Mouse (Mus musculus): Measurements from ENCODE around the gene Rwdd2b. TPM values are rescaled to one million over a fixed set of nuclear protein-coding genes. Genes with fewer than 3 reads are reported as not detected.

The Rwdd2b gene
- total RNA-seq, 2 experiments from 2014 or later, result 5.7 to 6.2 TPM

- no peak for DNase-seq
These were observed 19.7 kb downstream of the Rwdd2b start for GRCm38 (mm10) chr16:87420662-87421061.

- peak in 1 of 2 experiments; percentile 7 for DNase-seq
These were observed 35.4 kb downstream of the Rwdd2b start for GRCm38 (mm10) chr16:87405001-87405400.

DNA sequence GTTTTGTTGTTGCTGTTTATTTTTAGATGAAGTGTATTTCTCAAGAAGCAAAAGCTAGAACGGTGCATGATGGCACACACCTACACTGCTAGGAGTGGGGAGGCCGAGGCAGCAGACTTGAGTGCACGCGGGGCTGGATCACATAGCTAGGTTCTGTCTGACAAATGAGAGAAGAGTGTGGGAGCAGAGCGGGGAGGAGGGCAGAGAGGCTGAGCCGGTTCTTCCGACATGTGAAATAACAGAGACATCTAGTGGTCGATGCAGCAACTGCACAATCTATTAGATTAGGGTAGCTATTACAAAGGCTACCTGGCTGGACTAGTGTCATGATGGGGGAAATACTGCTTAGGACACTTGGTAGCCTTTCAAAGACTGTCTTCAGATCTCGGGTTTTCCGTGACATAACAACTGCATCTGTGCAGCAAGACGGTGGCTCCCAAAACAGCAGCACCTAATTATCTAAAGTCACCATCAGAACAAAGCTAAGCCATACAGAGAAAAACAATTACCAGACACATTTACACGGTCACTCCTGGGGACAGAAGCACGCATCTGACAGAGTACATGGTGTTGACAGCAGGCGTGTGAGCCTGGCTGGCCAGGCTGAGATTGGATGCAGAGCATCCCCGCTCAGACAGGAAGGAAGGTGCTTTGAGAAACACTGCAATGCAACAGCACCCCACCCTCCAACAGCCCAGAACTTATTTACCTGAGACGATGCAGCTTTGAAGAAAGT lies 46.4 kb downstream of the Rwdd2b start:
- peak; percentile 57 to 76 for DNase-seq

DNA sequence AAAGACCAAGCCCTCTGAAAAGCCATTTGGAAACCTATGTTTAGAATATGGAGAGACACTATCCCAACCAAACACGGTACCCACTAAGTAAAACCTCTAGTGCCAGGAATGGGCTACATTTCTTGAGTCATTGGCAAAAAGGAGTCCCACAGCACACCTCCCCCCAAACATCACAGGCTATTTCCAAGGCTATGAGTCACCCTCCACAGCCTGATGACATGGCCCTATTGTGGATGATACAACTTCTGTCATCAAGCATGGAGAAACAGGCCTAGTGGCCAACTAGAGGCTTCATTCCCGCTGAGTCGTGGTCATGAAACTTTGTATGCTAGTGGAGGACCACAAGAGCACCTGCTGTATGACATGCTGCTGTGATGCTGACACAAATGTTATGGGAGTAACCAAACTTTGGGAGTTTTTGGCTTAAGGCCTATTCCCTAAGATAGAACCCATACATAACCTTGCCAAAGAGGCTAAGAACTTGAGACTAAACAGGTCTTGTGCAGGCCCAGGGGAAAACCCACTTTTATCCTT lies 52.9 kb downstream of the Rwdd2b start:
- DNase-seq, result no peak

DNA sequence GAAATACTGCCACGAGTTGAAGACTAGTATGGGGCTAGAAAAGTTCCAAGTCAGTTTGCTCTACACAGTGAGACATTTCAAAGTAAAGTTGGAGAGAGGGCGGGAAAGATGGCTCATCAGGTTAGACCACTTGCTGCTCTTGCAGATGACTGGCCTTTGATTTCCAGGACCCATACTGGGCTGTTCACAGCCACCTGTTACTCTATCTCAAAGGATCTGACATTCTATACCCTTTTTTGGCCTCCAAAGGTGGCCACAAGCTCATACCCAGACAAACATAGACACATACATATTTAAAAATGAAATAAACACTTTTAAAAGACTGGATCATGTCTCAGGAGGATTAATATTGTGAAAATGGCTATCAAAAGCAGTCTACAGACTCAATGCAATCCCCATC lies 56.0 kb downstream of the Rwdd2b start:
- no peak for DNase-seq

Other genes starting within 250 kb of the Rwdd2b start
- gene N6amt1, start 86.4 kb downstream of the Rwdd2b start, total RNA-seq (2021), result 10 to 100 TPM; 18.6 to 22.4 TPM
- 10 to 100 TPM; 22.0 to 22.5 TPM for gene Ltn1, start 8.0 kb downstream of the Rwdd2b start, total RNA-seq (2021)
- gene Usp16, start 14.1 kb upstream of the Rwdd2b start, total RNA-seq (2021), result 10 to 100 TPM; 30.6 to 39.8 TPM
- gene Cct8, start 55.3 kb upstream of the Rwdd2b start, total RNA-seq (2021), result 100 to 1,000 TPM; 167 to 185 TPM
- 1 to 10 TPM; 1.8 TPM for gene Map3k7cl, start 112.8 kb upstream of the Rwdd2b start, total RNA-seq (2021)